Mouse (Mus musculus): ENCODE data around the gene Fat3.

The Fat3 gene

DNA sequence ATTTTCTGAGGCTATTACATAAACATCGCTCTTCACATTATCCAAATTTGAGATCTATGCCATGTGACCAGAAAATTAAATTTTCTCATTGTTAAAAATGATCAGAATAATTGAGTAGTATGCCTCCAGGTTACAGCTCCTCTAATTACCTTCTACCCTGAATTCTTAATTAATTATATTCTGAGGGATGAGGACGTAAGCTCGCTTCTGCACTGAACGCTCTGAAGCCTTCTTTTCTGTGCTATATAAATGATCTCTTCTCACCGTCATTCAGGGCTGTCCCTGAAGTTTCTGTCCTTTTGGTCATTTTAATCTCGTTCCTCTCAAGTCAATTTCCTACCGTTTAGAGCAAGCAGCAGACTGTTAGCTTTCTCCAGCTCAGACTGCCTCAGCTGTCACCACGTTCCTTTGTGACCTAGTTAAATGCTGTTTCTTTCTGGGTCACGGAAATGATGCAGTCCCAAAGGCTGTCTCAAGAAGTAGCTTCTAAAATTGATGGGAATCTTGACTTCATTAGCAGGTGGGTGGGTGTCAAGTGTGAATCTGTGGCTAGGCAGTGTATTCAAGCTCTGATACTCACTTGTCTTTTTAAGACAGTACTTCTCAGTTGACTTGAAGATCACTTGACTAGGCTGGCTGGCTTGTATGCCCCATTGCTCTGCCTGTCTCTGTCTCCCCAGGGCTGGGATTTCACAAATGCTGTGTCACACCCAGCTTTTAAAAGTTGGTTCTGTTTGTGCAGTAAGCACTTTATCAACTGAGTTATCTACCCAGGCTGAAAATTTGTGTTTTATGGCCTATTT is 596.9 kb downstream of the Fat3 start:
- in situ Hi-C loops (cut with MboI; ENCODE audit: low sequenced_read_pairs), result no loop called here

DNA sequence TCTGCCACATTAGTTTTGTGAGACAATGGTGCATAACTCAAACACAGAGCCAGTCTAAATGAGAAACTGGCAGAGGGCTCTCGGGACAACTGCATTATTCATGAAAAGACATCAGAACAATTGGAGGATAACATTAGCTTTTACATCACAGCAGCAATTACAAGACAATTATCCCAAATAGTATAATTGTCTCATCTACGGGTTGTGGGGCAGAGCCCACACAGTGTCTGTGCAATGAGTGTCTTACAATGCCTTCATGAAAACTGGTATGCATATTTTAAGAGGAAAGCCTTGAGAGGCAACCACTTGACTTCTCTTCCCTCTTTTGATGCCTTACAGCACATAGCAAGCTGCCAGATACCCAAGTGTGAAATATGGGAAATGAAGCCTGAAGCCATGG is 603.0 kb downstream of the Fat3 start:
- in situ Hi-C loops (cut with MboI; ENCODE audit: low sequenced_read_pairs), result no loop called here

DNA sequence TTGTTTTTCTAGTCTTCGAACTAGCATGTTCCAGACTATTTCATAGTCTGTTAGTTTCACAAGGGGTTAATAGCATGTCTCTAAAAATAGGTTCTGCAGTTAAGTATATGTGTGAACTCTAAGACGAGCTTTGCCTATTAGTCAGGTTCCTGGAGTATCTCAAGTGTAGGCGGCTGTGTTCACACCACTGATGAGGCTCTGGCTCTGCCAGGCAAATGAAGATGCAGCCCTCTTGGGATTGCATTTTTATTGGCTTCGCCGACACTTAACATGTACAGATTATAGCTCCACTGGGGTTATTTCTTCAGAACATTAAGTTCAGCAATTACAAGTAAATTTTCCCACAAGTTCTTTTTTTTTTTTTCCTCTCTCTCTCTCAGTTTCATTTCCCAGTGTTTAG is 614.3 kb downstream of the Fat3 start:
- in situ Hi-C loops (cut with MboI; ENCODE audit: low sequenced_read_pairs), result loop anchor here (10.0 kb wide), 1 partner anchor 192 kb away; no protein-coding TSS in a partner anchor

DNA sequence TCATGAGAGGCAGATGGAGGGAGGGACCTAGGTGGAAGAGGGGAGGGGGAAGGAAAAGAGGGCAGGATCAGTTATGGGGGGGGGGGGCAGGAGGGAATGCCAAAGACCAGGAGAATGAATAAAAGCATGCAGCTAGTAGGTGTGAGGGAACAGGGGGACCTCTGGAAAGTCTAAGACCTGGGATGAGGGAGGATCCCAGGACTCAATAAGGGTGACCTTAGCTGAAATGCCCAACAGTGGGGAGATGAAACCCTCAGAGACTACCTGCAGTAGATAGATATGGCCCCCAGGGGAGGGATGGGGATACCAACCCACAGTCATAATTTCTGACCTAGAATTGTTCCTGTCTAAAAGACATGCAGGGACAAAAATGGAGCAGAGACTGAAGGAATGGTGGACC is 620.3 kb downstream of the Fat3 start:
- in situ Hi-C loops (cut with MboI; ENCODE audit: low sequenced_read_pairs), result loop anchor here (10.0 kb wide), 1 partner anchor 186 kb away; no protein-coding TSS in a partner anchor

DNA sequence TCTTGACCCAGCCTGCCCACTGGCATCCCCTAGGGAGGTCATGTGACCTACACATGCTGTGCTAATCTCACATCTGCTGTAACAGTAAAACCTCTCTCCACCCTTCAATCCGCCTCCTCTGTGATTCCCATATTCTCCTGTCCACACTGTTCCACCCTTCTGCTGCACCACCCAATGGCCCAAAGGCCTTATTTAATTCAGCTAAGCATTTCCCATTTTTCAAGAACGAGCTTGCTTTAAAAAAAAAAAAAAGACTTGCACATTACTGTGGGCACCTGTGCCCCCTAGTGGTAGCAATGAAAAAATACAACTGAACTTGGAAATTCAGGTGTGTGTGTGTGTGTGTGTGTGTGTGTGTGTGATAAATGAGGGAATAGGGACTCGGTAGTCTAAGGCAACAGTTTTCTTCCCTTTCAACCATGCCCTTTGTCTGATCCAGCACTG is 620.9 kb downstream of the Fat3 start:
- in situ Hi-C loops (cut with MboI; ENCODE audit: low sequenced_read_pairs), result loop anchor here (10.0 kb wide), 1 partner anchor 185 kb away; no protein-coding TSS in a partner anchor

DNA sequence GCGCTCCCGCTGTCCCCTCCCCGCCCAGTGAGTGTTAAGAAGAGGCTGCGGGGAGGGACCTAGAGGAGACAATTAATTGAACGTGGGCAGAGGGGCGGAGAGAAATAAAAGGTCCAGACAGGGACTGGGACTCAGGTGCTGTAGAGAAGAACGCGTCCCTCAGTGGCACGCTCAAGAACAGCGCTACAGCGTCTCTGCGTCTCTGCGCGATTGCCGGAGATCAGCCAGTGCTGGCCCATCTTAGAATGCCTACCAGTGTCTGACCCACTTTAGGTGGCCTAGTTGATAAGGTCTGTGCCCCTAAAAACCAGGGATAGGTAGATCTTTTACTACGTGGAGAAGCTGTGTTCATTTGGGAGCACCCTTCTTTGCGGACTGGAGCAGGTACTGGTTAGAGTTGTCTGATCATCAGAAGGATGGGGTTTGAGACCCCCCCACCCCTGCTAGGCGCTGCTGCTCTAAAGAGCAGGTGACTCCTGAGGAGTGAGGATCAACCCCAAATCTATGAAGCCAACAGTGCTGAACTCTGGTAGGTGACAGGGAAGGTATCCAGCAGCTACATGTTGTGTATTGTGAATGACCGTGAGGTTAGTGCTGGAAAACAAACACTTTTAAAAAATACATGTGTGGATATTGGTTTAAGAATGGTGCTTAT is 626.5 kb downstream of the Fat3 start, which contains the start of gene Mtnr1b:
Gene Mtnr1b (minus strand): TSS at position 51 of the 655 bp plus-strand sequence.
- in situ Hi-C loops (cut with MboI; ENCODE audit: low sequenced_read_pairs), result no loop called here

DNA sequence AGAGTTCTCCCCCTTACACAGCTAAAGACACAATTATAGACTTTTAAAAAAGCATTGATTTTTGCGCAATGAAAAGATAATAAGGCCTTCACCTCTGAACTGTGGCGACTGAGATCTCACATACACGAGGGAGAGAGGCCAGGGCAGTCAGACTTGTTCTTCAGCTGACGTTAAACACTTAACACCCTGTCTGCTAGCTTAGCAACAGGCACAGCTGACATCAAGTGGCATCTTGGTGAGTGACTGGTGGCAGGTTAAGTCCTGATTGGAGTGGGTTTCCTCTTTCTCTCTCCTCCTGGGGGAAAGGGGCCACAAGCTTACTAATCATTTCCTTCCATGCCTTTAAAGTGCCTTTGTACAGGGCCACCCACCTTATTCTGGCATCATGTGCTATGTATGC is 631.1 kb downstream of the Fat3 start:
- in situ Hi-C loops (cut with MboI; ENCODE audit: low sequenced_read_pairs), result no loop called here

DNA sequence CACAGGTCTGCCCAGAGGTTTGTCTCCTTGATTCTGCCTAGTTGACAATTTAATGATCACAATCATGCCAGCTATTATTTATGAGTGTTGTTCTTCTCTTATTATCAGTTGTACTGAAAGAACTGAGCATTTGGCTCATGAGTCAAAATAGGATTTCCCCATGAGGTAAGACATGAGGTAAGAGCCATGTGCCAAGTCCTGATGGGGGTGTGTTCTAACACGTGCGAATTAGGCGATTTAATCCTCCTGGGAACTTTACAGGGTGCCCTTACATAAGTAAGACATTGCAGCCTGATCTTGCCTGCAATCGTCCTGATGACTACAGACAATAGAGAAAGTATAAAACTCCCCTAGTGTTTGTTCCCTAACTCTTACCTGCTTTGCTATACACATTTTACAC is 631.6 kb downstream of the Fat3 start:
- in situ Hi-C loops (cut with MboI; ENCODE audit: low sequenced_read_pairs), result no loop called here

DNA sequence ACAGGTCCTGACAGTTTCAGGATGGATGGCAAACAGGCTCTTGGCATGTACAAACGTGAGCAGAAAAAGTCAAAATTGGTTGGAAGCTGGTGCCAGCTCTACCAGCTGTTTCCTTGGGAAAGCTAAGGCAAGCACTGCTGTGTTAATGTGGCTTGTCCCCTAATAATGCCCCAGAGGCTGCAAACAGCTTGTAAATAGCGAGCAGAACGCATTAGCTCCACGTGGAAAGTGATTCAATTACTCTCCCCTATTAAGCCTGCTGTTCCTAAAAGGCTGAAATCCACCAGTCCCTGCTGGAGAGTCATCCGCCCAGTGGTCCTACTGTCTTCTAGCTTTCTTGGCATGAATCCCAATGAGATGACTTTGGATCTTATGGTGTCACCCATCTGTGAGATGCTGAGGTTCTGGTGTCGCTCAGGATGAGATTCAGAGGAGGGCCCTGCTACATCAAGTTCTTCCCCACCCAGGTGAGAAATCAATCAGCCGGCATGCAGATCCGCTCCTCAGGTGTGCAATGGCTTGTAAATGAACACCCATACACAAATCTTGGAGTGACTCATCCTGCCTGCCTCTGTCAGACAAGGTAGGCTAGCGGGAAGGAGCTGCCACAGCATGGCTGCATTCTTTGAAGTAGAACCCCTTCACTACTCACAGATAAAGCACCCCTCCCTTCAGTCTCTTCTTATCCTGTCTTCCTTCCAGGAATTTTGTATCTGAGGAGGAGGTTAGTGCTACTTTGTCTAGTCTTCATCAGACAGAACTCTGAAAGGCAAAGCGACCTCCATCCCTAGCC is 634.6 kb downstream of the Fat3 start:
- in situ Hi-C loops (cut with MboI; ENCODE audit: low sequenced_read_pairs), result no loop called here

DNA sequence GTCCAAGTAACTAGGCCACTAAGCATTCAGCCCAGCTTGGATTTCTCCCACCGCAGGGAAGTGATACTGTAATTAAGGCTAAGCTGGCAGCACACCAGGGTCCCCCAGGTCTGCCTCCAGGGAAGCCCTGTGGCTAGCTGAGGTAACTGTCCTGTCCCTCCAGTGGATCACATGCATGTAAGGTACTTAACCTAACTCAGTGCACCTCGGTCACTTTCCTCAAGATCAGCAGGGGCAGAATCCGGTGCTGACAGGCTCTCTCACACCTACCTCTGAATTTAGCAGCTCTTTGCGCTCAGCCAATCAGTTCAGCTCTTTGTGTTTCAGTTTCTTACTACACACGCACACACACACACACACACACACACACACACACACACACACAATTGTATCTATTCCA is 639.7 kb downstream of the Fat3 start:
- in situ Hi-C loops (cut with MboI; ENCODE audit: low sequenced_read_pairs), result no loop called here
